Mouse (Mus musculus): ENCODE results near the gene Slc12a7. TPM values are rescaled to one million over a fixed set of nuclear protein-coding genes. Genes with fewer than 3 reads are reported as not detected.

The Slc12a7 gene
- total and polyA plus RNA-seq, 3 experiments, result 3.1 to 6.9 TPM; not detected in 1

DNA sequence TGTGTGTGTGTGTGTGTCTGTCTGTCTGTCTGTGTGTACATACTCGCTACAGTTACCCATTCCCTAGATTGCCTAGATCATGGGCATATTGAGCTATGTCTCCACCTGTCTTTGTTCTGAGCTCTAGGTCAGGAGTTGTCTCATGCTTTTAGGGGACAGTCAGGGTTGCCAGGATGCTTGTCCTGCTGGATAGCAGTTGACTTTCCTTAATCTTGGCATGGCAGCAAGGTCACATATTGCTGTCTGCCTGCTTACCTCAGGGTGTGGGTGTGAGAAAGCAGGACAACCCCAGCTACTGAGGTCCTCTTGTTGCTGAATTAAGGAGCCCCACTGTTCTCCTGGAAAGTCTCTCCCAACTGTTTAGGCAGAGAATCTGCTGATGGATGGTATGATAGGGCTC, 1.5 kb downstream of the Slc12a7 start:
- Histone ChIP-seq H3K79me2 (ENCODE audit: control insufficient read depth, insufficient read depth, low read length, poor library complexity) (no peaks in the 10 kb centered on the region), H3K9ac (ENCODE audit: control insufficient read depth, low read depth, low read length, poor library complexity, severe bottlenecking) (no peak overlapping the region), H3K36me3 (ENCODE audit: control insufficient read depth in 1 of 2, insufficient read depth in 2 of 2, low read length in 2 of 2) (no peaks in the 10 kb centered on the region), H3K4me1 (ENCODE audit: control insufficient read depth in 1 of 2, insufficient read depth in 2 of 2, low read length in 2 of 2) (no peaks in the 10 kb centered on the region), H3K9me3 (replicated peaks; ENCODE audit: insufficient read depth, low read length) (no peaks in the 10 kb centered on the region), H3K27me3 (ENCODE audit: control insufficient read depth in 1 of 2, insufficient read depth in 2 of 2, low read length in 2 of 2) (peaks cover 3 to 4% of the 10 kb centered on the region in 2 experiments; a peak in 3 of 4 replicates), H3K27ac (ENCODE audit: control insufficient read depth, low read depth, low read length) (no peak overlapping the region), H3K4me3 (ENCODE audit: control insufficient read depth in 1 of 2, insufficient read depth in 1 of 2, low read depth in 2 of 2, low read length in 2 of 2) (no peak overlapping the region)
- TF ChIP-seq MYC (IDR thresholded peaks at IDR 0.05; ENCODE audit: low read depth, low read length), result no peak
- DNase-seq (ENCODE audit: low read depth, low spot score), result no peak

DNA sequence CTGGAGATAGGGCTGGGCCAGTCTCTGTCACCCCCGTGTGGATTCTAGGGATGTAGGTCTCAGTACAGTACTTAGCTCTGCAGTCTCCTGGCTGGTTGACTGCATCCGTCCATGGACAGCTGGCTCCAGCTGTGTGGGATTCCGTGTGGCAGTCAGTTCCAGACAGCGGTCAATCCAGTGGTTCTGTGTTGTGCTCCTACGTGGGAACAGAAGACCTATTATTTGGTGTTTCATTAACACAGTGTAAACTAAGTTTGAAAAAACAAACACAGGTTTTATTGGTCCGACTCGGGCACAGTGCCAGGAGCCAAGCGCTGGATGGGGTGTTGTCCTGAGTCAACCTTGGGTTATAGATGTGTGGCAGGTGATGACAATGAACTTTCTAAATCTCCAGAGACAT, 2.4 kb downstream of the Slc12a7 start:
- Histone ChIP-seq H3K4me3 (ENCODE audit: control insufficient read depth in 1 of 2, insufficient read depth in 1 of 2, low read depth in 2 of 2, low read length in 2 of 2) (no peak overlapping the region), H3K9ac (ENCODE audit: control insufficient read depth, low read depth, low read length, poor library complexity, severe bottlenecking) (no peak overlapping the region), H3K36me3 (ENCODE audit: control insufficient read depth in 1 of 2, insufficient read depth in 2 of 2, low read length in 2 of 2) (no peaks in the 10 kb centered on the region), H3K27ac (ENCODE audit: control insufficient read depth, low read depth, low read length) (no peak overlapping the region), H3K79me2 (ENCODE audit: control insufficient read depth, insufficient read depth, low read length, poor library complexity) (no peaks in the 10 kb centered on the region), H3K27me3 (ENCODE audit: control insufficient read depth in 1 of 2, insufficient read depth in 2 of 2, low read length in 2 of 2) (peaks cover 2 to 4% of the 10 kb centered on the region in 2 experiments; a peak in 1 of 4 replicates), H3K4me1 (ENCODE audit: control insufficient read depth in 1 of 2, insufficient read depth in 2 of 2, low read length in 2 of 2) (no peaks in the 10 kb centered on the region), H3K9me3 (replicated peaks; ENCODE audit: insufficient read depth, low read length) (no peaks in the 10 kb centered on the region)
- TF ChIP-seq CHD2 (IDR thresholded peaks at IDR 0.05; ENCODE audit: low read length) (no peak), UBTF (IDR thresholded peaks at IDR 0.05; ENCODE audit: borderline replicate concordance, insufficient read depth, low read depth, low read length) (no peak), MAFK (IDR thresholded peaks at IDR 0.05; ENCODE audit: borderline replicate concordance, low read depth, low read length) (no peak), TCF12 (IDR thresholded peaks at IDR 0.05; ENCODE audit: low read depth, low read length) (no peak), NELFE (IDR thresholded peaks at IDR 0.05; ENCODE audit: low read depth, low read length) (no peak), GABPA (IDR thresholded peaks at IDR 0.05; ENCODE audit: low read depth, low read length) (no peak)
- DNase-seq (ENCODE audit: low read depth, low spot score), result no peak

GRCm38 (mm10) chr13:73735928-73736327, 3.0 kb downstream of the Slc12a7 start:
- H3K9me3 ChIP-seq (replicated peaks; ENCODE audit: insufficient read depth, low read length), result no peaks in the 10 kb centered on the region
- no peaks in the 10 kb centered on the region for H3K36me3 ChIP-seq (ENCODE audit: control insufficient read depth in 1 of 2, insufficient read depth in 2 of 2, low read length in 2 of 2)
- no peak for TF ChIP-seq SIN3A (IDR thresholded peaks at IDR 0.05; ENCODE audit: low read length)
- no peak for TF ChIP-seq EP300 (IDR thresholded peaks at IDR 0.05; ENCODE audit: low read depth in 1 of 2, low read length in 2 of 2)
- H3K4me3 ChIP-seq (ENCODE audit: control insufficient read depth in 1 of 2, insufficient read depth in 1 of 2, low read depth in 2 of 2, low read length in 2 of 2), result no peak overlapping the region
- no peaks in the 10 kb centered on the region for H3K4me1 ChIP-seq (ENCODE audit: control insufficient read depth in 1 of 2, insufficient read depth in 2 of 2, low read length in 2 of 2)
- no peak overlapping the region for H3K9ac ChIP-seq (ENCODE audit: control insufficient read depth, low read depth, low read length, poor library complexity, severe bottlenecking)
- H3K79me2 ChIP-seq (ENCODE audit: control insufficient read depth, insufficient read depth, low read length, poor library complexity), result no peaks in the 10 kb centered on the region
- no peak overlapping the region for H3K27ac ChIP-seq (ENCODE audit: control insufficient read depth, low read depth, low read length)
- no peak for DNase-seq (ENCODE audit: low read depth, low spot score)
- H3K27me3 ChIP-seq (ENCODE audit: control insufficient read depth in 1 of 2, insufficient read depth in 2 of 2, low read length in 2 of 2), result peaks cover 2% of the 10 kb centered on the region in 2 experiments; a peak in 1 of 4 replicates

DNA sequence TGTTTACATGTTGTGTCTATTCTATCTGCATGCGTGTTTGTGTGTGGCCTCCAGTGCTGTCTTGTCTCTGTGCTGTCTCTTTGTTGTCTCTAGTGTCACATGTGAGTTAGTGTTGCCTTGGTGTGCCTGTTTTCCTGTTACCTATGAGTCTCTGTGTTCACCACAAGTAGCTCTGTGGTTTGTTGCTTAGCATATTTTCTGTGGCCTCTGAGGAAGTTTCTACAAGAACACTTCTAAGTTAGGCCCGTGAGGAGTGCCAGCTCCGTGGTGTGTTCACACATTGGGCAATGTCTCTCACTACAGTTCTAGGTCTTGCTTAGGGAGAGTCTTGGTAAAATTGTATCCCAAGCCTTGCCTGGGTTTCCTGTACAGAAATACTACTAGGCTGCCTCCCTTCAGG, 4.0 kb downstream of the Slc12a7 start:
- Histone ChIP-seq H3K4me1 (ENCODE audit: control insufficient read depth in 1 of 2, insufficient read depth in 2 of 2, low read length in 2 of 2) (no peaks in the 10 kb centered on the region), H3K27ac (ENCODE audit: control insufficient read depth, low read depth, low read length) (no peak overlapping the region), H3K4me3 (ENCODE audit: control insufficient read depth in 1 of 2, insufficient read depth in 1 of 2, low read depth in 2 of 2, low read length in 2 of 2) (no peak overlapping the region), H3K9me3 (replicated peaks; ENCODE audit: insufficient read depth, low read length) (no peaks in the 10 kb centered on the region), H3K9ac (ENCODE audit: control insufficient read depth, low read depth, low read length, poor library complexity, severe bottlenecking) (no peak overlapping the region), H3K36me3 (ENCODE audit: control insufficient read depth in 1 of 2, insufficient read depth in 2 of 2, low read length in 2 of 2) (no peaks in the 10 kb centered on the region), H3K79me2 (ENCODE audit: control insufficient read depth, insufficient read depth, low read length, poor library complexity) (no peaks in the 10 kb centered on the region), H3K27me3 (ENCODE audit: control insufficient read depth in 1 of 2, insufficient read depth in 2 of 2, low read length in 2 of 2) (no peaks in the 10 kb centered on the region; a peak in 1 of 4 replicates)
- no peak for DNase-seq (ENCODE audit: low read depth, low spot score)
- no peak for TF ChIP-seq USF1 (IDR thresholded peaks at IDR 0.05; ENCODE audit: low read depth, low read length)
- no peak for TF ChIP-seq SMC3 (IDR thresholded peaks at IDR 0.05; ENCODE audit: low read depth, low read length)
- no peak for TF ChIP-seq MEF2A (IDR thresholded peaks at IDR 0.05; ENCODE audit: extremely low read depth, insufficient replicate concordance, low read depth, low read length, poor library complexity, severe bottlenecking)
- TF ChIP-seq ZNF384 (IDR thresholded peaks at IDR 0.05; ENCODE audit: low read depth, low read length), result no peak
- no peak for TF ChIP-seq MXI1 (IDR thresholded peaks at IDR 0.05; ENCODE audit: low read depth, low read length)
- no peak for TF ChIP-seq MYB (IDR thresholded peaks at IDR 0.05; ENCODE audit: low read depth, low read length)
- TF ChIP-seq KAT2A (conservative IDR thresholded peaks at IDR 0.05; ENCODE audit: low read depth, low read length), result no peak
- TF ChIP-seq MAFK (IDR thresholded peaks at IDR 0.05; ENCODE audit: borderline replicate concordance, low read depth, low read length), result no peak
- TF ChIP-seq TCF12 (IDR thresholded peaks at IDR 0.05; ENCODE audit: low read depth, low read length), result no peak
- TF ChIP-seq NRF1 (IDR thresholded peaks at IDR 0.05; ENCODE audit: insufficient read depth, low read depth, low read length, poor library complexity, severe bottlenecking), result no peak
- no peak for TF ChIP-seq POLR2AphosphoS5 (IDR thresholded peaks at IDR 0.05; ENCODE audit: borderline replicate concordance, low read depth, low read length)
- TF ChIP-seq MYC (IDR thresholded peaks at IDR 0.05; ENCODE audit: low read depth, low read length), result no peak
- TF ChIP-seq USF2 (IDR thresholded peaks at IDR 0.05; ENCODE audit: borderline replicate concordance in 1 of 2, insufficient read depth in 1 of 2, low read depth in 1 of 2, low read length in 2 of 2), result no peak

All from MEL (cell line).